Mouse (Mus musculus) ES-E14 (cell line): ENCODE data around the gene Mapt. TPM values are rescaled to one million over a fixed set of nuclear protein-coding genes. Genes with fewer than 3 reads are reported as not detected.

Source experiments
- DNase-seq: peaks from one replicate; pipeline ENCODE4 v3.0.0-alpha.2; 2013; ENCODE audit warnings: low read depth, low spot score
- H3K27ac ChIP-seq: 2 replicates; pipeline ENCODE4 v1.5.1; 2012; ENCODE audit warnings: low read depth, mild to moderate bottlenecking, low read length, moderate library complexity, mixed read lengths; ENCODE audit not compliant: poor library complexity, insufficient read depth, severe bottlenecking
- H3K36me3 ChIP-seq: 2 replicates; pipeline ENCODE4 v1.6.1; 2012; ENCODE audit warnings: mild to moderate bottlenecking, low read length, moderate library complexity, mixed read lengths; ENCODE audit not compliant: control insufficient read depth, poor library complexity, insufficient read depth, severe bottlenecking
- H3K4me1 ChIP-seq, 2 experiments: fragments of 150-350 bp in 1 of 2; sonication (generic) in 1 of 2; 2 replicates each; pipeline ENCODE4 v1.6.1; 2012; ENCODE audit warnings: low read length in 2 of 2, mild to moderate bottlenecking in 1 of 2, mixed read lengths in 1 of 2; ENCODE audit not compliant: control insufficient read depth in 2 of 2, insufficient read depth in 2 of 2, poor library complexity in 1 of 2
- H3K4me3 ChIP-seq, 2 experiments: fragments of 150-350 bp in 1 of 2; sonication (generic) in 1 of 2; 2 replicates each; pipeline ENCODE4 v1.5.1; 2012; ENCODE audit warnings: low read length in 2 of 2, low read depth in 1 of 2, mild to moderate bottlenecking in 1 of 2, mixed read lengths in 1 of 2; ENCODE audit not compliant: insufficient read depth in 1 of 2, poor library complexity in 1 of 2, severe bottlenecking in 1 of 2
- H3K9ac ChIP-seq: 2 replicates; pipeline ENCODE4 v1.6.1; 2012; ENCODE audit warnings: low read depth, mild to moderate bottlenecking, low read length, mixed read lengths; ENCODE audit not compliant: poor library complexity, insufficient read depth, severe bottlenecking
- H3K9me3 ChIP-seq: fragments of 150-350 bp; sonication (generic); 2 replicates; pipeline ENCODE4 v1.6.1; 2012; ENCODE audit warnings: low read depth, mild to moderate bottlenecking, low read length; ENCODE audit not compliant: control insufficient read depth, insufficient read depth
- CHD2 ChIP-seq: IDR thresholded peaks from 2 replicates; pipeline ENCODE4 v1.6.1; 2014; ENCODE audit warnings: mild to moderate bottlenecking, low read depth, low read length, inconsistent platforms
- HCFC1 ChIP-seq: IDR thresholded peaks from 2 replicates; pipeline ENCODE4 v1.6.1; 2012; ENCODE audit warnings: low read length, inconsistent platforms, borderline replicate concordance; ENCODE audit not compliant: insufficient read depth
- MAFK ChIP-seq: IDR thresholded peaks from 2 replicates; pipeline ENCODE4 v1.6.1; 2014; ENCODE audit warnings: mild to moderate bottlenecking, low read depth, low read length, inconsistent platforms; ENCODE audit not compliant: insufficient read depth
- ZC3H11A ChIP-seq: IDR thresholded peaks from 2 replicates; pipeline ENCODE4 v1.6.1; 2012; ENCODE audit warnings: low read depth, mild to moderate bottlenecking, inconsistent platforms, low read length, borderline replicate concordance
- ZNF384 ChIP-seq: IDR thresholded peaks from 2 replicates; pipeline ENCODE4 v1.6.1; 2012; ENCODE audit warnings: low read depth, low read length, inconsistent platforms
- in situ Hi-C, 2 experiments: fragments of 600-800 bp; cut with MboI; formaldehyde crosslinking; loops; one replicate each; pipeline ENCODE4 v1.15.1; 2025; ENCODE audit warnings: low sequenced_read_pairs in 2 of 2, inconsistent platforms in 1 of 2; ENCODE audit not compliant: unreplicated experiment in 2 of 2
- total RNA-seq: library from RNA; depleted of rRNA; stranded (reverse); fragments of 300-350 nt; gene quantifications from 2 replicates; pipeline ENCODE4 v1.2.3, GENCODE M21; 2012

Mapt gene
- total RNA-seq, 1 experiment: 9.7 TPM

DNA sequence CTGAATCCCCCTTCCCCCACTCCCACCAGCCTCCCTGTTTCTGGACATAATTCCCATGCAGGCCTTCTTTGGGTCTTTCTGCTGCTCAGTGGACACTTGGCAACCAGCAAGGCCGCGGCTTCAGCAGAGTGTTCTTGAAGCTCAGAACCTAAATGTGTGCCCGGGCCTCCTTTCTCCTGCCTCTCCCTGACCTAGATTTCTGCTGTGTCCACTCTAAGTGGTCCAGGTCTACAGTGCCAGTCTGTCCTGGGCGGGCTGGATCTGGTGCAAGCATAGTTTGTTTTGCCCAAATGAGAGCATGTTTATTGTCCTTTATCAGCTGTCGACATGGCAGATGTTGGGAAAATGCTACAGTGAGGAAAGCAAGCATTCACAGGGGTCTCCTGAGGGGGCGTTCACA, 40.7 kb downstream of the Mapt start:
- Histone ChIP-seq H3K9me3 (no peaks in the 10 kb centered on the region), H3K36me3 (no peaks in the 10 kb centered on the region), H3K9ac (no peak overlapping the region), H3K4me3 (no peak overlapping the region), H3K27ac (no peak overlapping the region), H3K4me1 (no peaks in the 10 kb centered on the region)
- in situ Hi-C loops: no loop called here
- TF ChIP-seq ZC3H11A (no peak), CHD2 (no peak), HCFC1 (no peak), ZNF384 (no peak), MAFK (no peak)
- DNase-seq: no peak

DNA sequence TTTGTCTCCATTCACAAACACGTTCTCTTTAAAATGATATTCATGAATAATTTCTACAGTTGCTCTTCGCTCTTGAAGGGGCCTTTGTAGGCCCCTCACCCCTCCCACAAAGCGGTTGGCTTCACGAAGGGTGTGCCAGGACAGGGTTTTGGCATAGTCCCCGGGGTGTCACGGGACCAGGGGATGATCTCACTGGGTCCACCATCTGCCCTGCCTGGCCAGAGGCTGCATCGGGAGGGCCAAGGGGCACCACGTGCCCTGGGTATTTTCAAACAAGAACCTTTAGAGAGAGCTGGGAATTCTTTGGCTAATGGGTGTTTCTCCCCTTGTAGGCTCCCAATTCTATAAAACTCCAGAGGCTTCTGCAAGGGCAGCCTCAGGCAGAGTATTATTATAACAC, 41.2 kb downstream of the Mapt start:
- no peak for TF ChIP-seq ZC3H11A
- no peak for TF ChIP-seq MAFK
- no peak for TF ChIP-seq HCFC1
- no peak overlapping the region for H3K9ac ChIP-seq
- H3K27ac ChIP-seq: no peak overlapping the region
- no peak for DNase-seq
- H3K36me3 ChIP-seq: no peaks in the 10 kb centered on the region
- no peaks in the 10 kb centered on the region for H3K4me1 ChIP-seq
- in situ Hi-C loops: no loop called here
- H3K9me3 ChIP-seq: no peaks in the 10 kb centered on the region
- H3K4me3 ChIP-seq: no peak overlapping the region

DNA sequence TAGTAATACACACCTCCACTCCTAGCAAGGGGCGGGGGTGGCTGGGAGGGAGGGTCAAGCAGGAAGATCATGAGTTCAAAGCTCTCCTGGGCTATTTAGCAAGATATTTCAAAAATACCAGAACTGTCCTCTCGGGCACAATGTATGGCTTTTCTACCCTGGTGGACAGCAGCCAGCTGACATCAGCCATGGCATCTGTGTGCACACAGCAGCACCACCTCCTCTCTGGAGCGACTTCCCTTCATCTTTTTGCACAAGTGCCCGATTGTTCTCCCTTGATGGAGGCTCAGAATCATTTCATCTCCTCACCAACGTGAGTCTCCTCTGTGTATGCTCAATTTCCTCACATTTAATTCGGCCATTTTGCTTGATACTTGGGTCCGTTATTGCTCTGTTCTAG, 44.6 kb downstream of the Mapt start:
- no peak for TF ChIP-seq HCFC1
- TF ChIP-seq ZNF384: no peak
- no peak for TF ChIP-seq MAFK
- no peak overlapping the region for H3K4me3 ChIP-seq
- H3K36me3 ChIP-seq: no peaks in the 10 kb centered on the region
- H3K27ac ChIP-seq: no peak overlapping the region
- H3K9me3 ChIP-seq: no peaks in the 10 kb centered on the region
- peaks cover 0 to 6% of the 10 kb centered on the region in 2 experiments; a peak in 2 of 4 replicates for H3K4me1 ChIP-seq
- no peak overlapping the region for H3K9ac ChIP-seq
- in situ Hi-C loops: no loop called here
- DNase-seq: no peak

DNA sequence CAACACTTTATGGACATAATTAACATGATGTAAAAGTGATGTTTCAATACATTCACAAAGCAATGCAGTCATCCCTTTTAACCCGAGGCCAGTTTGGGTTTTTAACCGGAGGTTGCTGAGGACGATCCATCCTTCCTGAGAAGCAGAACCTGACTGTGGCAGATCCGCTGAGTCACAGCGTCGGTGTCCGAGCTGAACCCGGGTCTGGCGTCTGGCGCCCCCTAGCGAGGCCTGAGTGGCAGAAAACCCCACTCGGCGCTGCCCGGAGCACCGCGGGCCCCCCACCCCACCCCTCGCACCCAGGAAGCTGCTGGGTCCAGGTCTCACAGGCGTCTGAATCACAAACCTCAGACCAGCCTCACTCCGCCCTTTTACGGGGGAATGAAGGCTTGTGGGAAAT, 47.0 kb downstream of the Mapt start:
- Histone ChIP-seq H3K9me3 (no peaks in the 10 kb centered on the region), H3K4me1 (peaks cover 0 to 6% of the 10 kb centered on the region in 2 experiments; a peak in 2 of 4 replicates), H3K4me3 (peak overlapping the region; percentile 4 to 14; a peak in 1 of 4 replicates), H3K36me3 (no peaks in the 10 kb centered on the region), H3K27ac (no peak overlapping the region), H3K9ac (no peak overlapping the region)
- in situ Hi-C loops: no loop called here
- DNase-seq: peak; percentile 68
- TF ChIP-seq MAFK: peak; percentile 93
- TF ChIP-seq ZNF384: no peak

DNA sequence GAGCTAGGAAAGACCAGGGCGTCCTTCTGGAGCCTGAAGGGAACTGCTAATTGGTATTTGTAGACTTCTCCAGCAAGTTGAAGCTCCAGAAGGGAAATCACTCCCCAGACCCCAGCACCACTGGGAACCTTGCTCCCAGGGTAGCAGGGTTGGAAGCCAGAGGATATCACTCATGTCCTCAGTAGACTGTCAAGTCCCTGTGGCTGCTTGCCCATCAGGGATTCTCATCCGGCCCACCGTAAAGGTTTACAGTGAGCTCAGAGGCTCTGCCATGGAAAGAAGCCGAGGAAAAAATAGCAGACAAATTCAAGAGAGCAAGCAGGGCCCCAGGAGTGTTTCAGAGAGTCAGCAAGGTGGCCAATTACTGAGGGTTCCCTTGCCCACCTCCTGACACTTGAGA, 47.9 kb downstream of the Mapt start:
- no peak for DNase-seq
- Histone ChIP-seq H3K9me3 (no peaks in the 10 kb centered on the region), H3K27ac (no peak overlapping the region), H3K4me1 (peaks cover 0 to 6% of the 10 kb centered on the region in 2 experiments; a peak in 2 of 4 replicates), H3K36me3 (no peaks in the 10 kb centered on the region), H3K4me3 (no peak overlapping the region), H3K9ac (no peak overlapping the region)
- in situ Hi-C loops: no loop called here
- TF ChIP-seq HCFC1 (no peak), MAFK (no peak), ZNF384 (no peak), CHD2 (no peak), ZC3H11A (no peak)
